Mouse (Mus musculus) liver, embryonic 13.5 days (tissue): ENCODE data around the gene Wdr41. TPM values are rescaled to one million over a fixed set of nuclear protein-coding genes. Genes with fewer than 3 reads are reported as not detected.

Source experiments
- ATAC-seq: fragments of 200-750 bp; cut with Nextera tagmentation; 2 replicates; pipeline ENCODE4 v1.8.0; 2017; ENCODE audit warnings: low read depth, mild to moderate bottlenecking, moderate number of reproducible peaks, moderate library complexity
- DNase-seq: peaks from one replicate; pipeline ENCODE4 v3.0.0; 2022
- H3K27ac ChIP-seq: fragments of 300-500 bp; sonication (generic); 2 replicates; pipeline ENCODE4 v1.5.1; 2015; ENCODE audit warnings: moderate library complexity, mild to moderate bottlenecking, inconsistent platforms
- H3K27me3 ChIP-seq: fragments of 300-500 bp; sonication (generic); 2 replicates; pipeline ENCODE4 v1.6.1; 2015; ENCODE audit warnings: mild to moderate bottlenecking, inconsistent platforms
- H3K36me3 ChIP-seq: fragments of 300-500 bp; sonication (generic); 2 replicates; pipeline ENCODE4 v1.6.1; 2015; ENCODE audit warnings: mild to moderate bottlenecking, inconsistent platforms
- H3K4me1 ChIP-seq: fragments of 300-500 bp; sonication (generic); replicated peaks from 2 replicates; pipeline ENCODE4 v1.6.1; 2015; ENCODE audit warnings: inconsistent platforms
- H3K4me2 ChIP-seq: fragments of 300-500 bp; sonication (generic); 2 replicates; pipeline ENCODE4 v1.6.1; 2015; ENCODE audit warnings: inconsistent platforms, mild to moderate bottlenecking, moderate library complexity
- H3K4me3 ChIP-seq: fragments of 300-500 bp; sonication (generic); replicated peaks from 2 replicates; pipeline ENCODE4 v1.5.1; 2015; ENCODE audit warnings: mild to moderate bottlenecking, inconsistent platforms
- H3K9ac ChIP-seq: fragments of 300-500 bp; sonication (generic); 2 replicates; pipeline ENCODE4 v1.6.1; 2015; ENCODE audit warnings: mild to moderate bottlenecking, inconsistent platforms
- H3K9me3 ChIP-seq: fragments of 300-500 bp; sonication (generic); replicated peaks from 2 replicates; pipeline ENCODE4 v1.6.1; 2016; ENCODE audit warnings: inconsistent platforms
- WGBS: fragments of 180-500 bp; shearing (Covaris S2); methylation state at CpG from one replicate; pipeline ENCODE4 v1.1.7; 2015; ENCODE audit not compliant: insufficient replicate concordance; 5-methylcytosine and 5-hydroxymethylcytosine counted together
- polyA plus RNA-seq: library from polyadenylated mRNA; unstranded; fragments of >200 nt; fragmentation: Nextera tagmentation; extraction: Ambion mirVana; gene quantifications from 2 replicates; pipeline ENCODE4 v1.2.1, GENCODE M21; 2015

Wdr41 gene
- polyA plus RNA-seq, 1 experiment from 2014 or later, result 6.0 TPM

GRCm38 (mm10) chr13:95007281-95007680, 31.1 kb downstream of the Wdr41 start:
- no peaks in the 10 kb centered on the region for H3K36me3 ChIP-seq
- H3K4me1 ChIP-seq, result no peaks in the 10 kb centered on the region
- no peak for ATAC-seq
- no peak overlapping the region for H3K4me3 ChIP-seq
- no peak for DNase-seq
- no peak overlapping the region for H3K27ac ChIP-seq
- H3K4me2 ChIP-seq, result no peak overlapping the region
- H3K9ac ChIP-seq, result no peak overlapping the region
- 50% methylated on average over 8 of the region's 8 CpGs for WGBS
- no peaks in the 10 kb centered on the region for H3K9me3 ChIP-seq
- no peaks in the 10 kb centered on the region for H3K27me3 ChIP-seq

GRCm38 (mm10) chr13:95009261-95009660, 33.1 kb downstream of the Wdr41 start:
- no peaks in the 10 kb centered on the region for H3K9me3 ChIP-seq
- no peak for DNase-seq
- no peak for ATAC-seq
- H3K9ac ChIP-seq, result no peak overlapping the region
- H3K4me1 ChIP-seq, result no peaks in the 10 kb centered on the region
- no peak overlapping the region for H3K4me2 ChIP-seq
- H3K36me3 ChIP-seq, result no peaks in the 10 kb centered on the region
- WGBS, result 80% methylated on average over 7 of the region's 7 CpGs
- no peaks in the 10 kb centered on the region for H3K27me3 ChIP-seq
- no peak overlapping the region for H3K27ac ChIP-seq
- H3K4me3 ChIP-seq, result no peak overlapping the region

GRCm38 (mm10) chr13:95011546-95012257, 35.6 kb downstream of the Wdr41 start:
- 76% methylated on average over 7 of the region's 7 CpGs for WGBS
- no peak for ATAC-seq

GRCm38 (mm10) chr13:95017278-95017677, 41.1 kb downstream of the Wdr41 start:
- ATAC-seq, result no peak
- WGBS, result 80% methylated on average over 6 of the region's 6 CpGs
- no peaks in the 10 kb centered on the region for H3K27me3 ChIP-seq
- H3K36me3 ChIP-seq, result no peaks in the 10 kb centered on the region
- no peak overlapping the region for H3K9ac ChIP-seq
- H3K27ac ChIP-seq, result no peak overlapping the region
- H3K9me3 ChIP-seq, result no peaks in the 10 kb centered on the region
- DNase-seq, result no peak
- no peak overlapping the region for H3K4me3 ChIP-seq
- H3K4me1 ChIP-seq, result no peaks in the 10 kb centered on the region
- no peak overlapping the region for H3K4me2 ChIP-seq

More at GRCm38 (mm10) chr13:95011546-95012257, 35.6 kb downstream of the Wdr41 start:
- Histone ChIP-seq H3K27ac (no peak overlapping the region), H3K4me1 (no peaks in the 10 kb centered on the region), H3K27me3 (no peaks in the 10 kb centered on the region), H3K4me3 (no peak overlapping the region), H3K9me3 (no peaks in the 10 kb centered on the region), H3K36me3 (no peaks in the 10 kb centered on the region), H3K9ac (no peak overlapping the region), H3K4me2 (no peak overlapping the region)
- DNase-seq, result no peak

- Histone ChIP-seq H3K27ac (no peak overlapping the region), H3K4me3 (no peak overlapping the region), H3K9me3 (no peaks in the 10 kb centered on the region), H3K27me3 (no peaks in the 10 kb centered on the region), H3K36me3 (no peaks in the 10 kb centered on the region), H3K4me2 (no peak overlapping the region), H3K4me1 (no peaks in the 10 kb centered on the region), H3K9ac (no peak overlapping the region)
- DNase-seq (no peak), ATAC-seq (no peak)
- WGBS, result 21% methylated on average over 9 of the region's 9 CpGs
These were observed 41.8 kb downstream of the Wdr41 start for GRCm38 (mm10) chr13:95017916-95018315.

GRCm38 (mm10) chr13:95019345-95019744, 43.2 kb downstream of the Wdr41 start:
- no peak overlapping the region for H3K4me2 ChIP-seq
- no peak overlapping the region for H3K27ac ChIP-seq
- no peak for ATAC-seq
- H3K4me1 ChIP-seq, result no peaks in the 10 kb centered on the region
- no peaks in the 10 kb centered on the region for H3K27me3 ChIP-seq
- DNase-seq, result no peak
- no peaks in the 10 kb centered on the region for H3K9me3 ChIP-seq
- WGBS, result 38% methylated on average over 6 of the region's 6 CpGs
- H3K36me3 ChIP-seq, result no peaks in the 10 kb centered on the region
- no peak overlapping the region for H3K9ac ChIP-seq
- H3K4me3 ChIP-seq, result no peak overlapping the region

GRCm38 (mm10) chr13:95020216-95020615, 44.1 kb downstream of the Wdr41 start:
- 70% methylated on average over 6 of the region's 6 CpGs for WGBS
- Histone ChIP-seq H3K36me3 (no peaks in the 10 kb centered on the region), H3K27ac (no peak overlapping the region), H3K4me2 (no peak overlapping the region), H3K4me3 (no peak overlapping the region), H3K9ac (no peak overlapping the region), H3K9me3 (no peaks in the 10 kb centered on the region), H3K4me1 (no peaks in the 10 kb centered on the region), H3K27me3 (no peaks in the 10 kb centered on the region)
- ATAC-seq (no peak), DNase-seq (no peak)

GRCm38 (mm10) chr13:95030828-95031227, 54.7 kb downstream of the Wdr41 start:
- H3K4me3 ChIP-seq, result no peak overlapping the region
- H3K9me3 ChIP-seq, result no peaks in the 10 kb centered on the region
- ATAC-seq, result no peak
- no peak overlapping the region for H3K27ac ChIP-seq
- H3K4me2 ChIP-seq, result no peak overlapping the region
- 71% methylated on average over 6 of the region's 6 CpGs for WGBS
- no peak overlapping the region for H3K9ac ChIP-seq
- no peak for DNase-seq
- H3K27me3 ChIP-seq, result no peaks in the 10 kb centered on the region
- no peaks in the 10 kb centered on the region for H3K4me1 ChIP-seq
- H3K36me3 ChIP-seq, result 0 out of 2 replicates have a peak, but pooled peaks cover 5% of the 10 kb centered on the region

- no peak for DNase-seq
- H3K4me1 ChIP-seq, result no peaks in the 10 kb centered on the region
- H3K36me3 ChIP-seq, result 0 out of 2 replicates have a peak, but pooled peaks cover 5% of the 10 kb centered on the region
- ATAC-seq, result no peak
- H3K9ac ChIP-seq, result no peak overlapping the region
- no peak overlapping the region for H3K4me2 ChIP-seq
- WGBS, result 67% methylated on average over 17 of the region's 17 CpGs
- H3K4me3 ChIP-seq, result no peak overlapping the region
- H3K9me3 ChIP-seq, result no peaks in the 10 kb centered on the region
- no peak overlapping the region for H3K27ac ChIP-seq
- H3K27me3 ChIP-seq, result no peaks in the 10 kb centered on the region
These were observed 56.1 kb downstream of the Wdr41 start for GRCm38 (mm10) chr13:95032127-95032831.

GRCm38 (mm10) chr13:95032973-95033372, 56.8 kb downstream of the Wdr41 start:
- Histone ChIP-seq H3K36me3 (0 out of 2 replicates have a peak, but pooled peaks cover 5% of the 10 kb centered on the region), H3K4me3 (no peak overlapping the region), H3K4me2 (no peak overlapping the region), H3K27me3 (no peaks in the 10 kb centered on the region), H3K4me1 (no peaks in the 10 kb centered on the region), H3K27ac (no peak overlapping the region), H3K9me3 (no peaks in the 10 kb centered on the region), H3K9ac (no peak overlapping the region)
- ATAC-seq (no peak), DNase-seq (no peak)
- 60% methylated on average over 6 of the region's 6 CpGs for WGBS

- no peak for ATAC-seq
These were observed 58.0 kb downstream of the Wdr41 start for GRCm38 (mm10) chr13:95034094-95034493.

GRCm38 (mm10) chr13:95034715-95035114, 58.6 kb downstream of the Wdr41 start:
- WGBS, result 61% methylated on average over 2 of the region's 2 CpGs
- Histone ChIP-seq H3K36me3 (no peaks in the 10 kb centered on the region), H3K4me3 (no peak overlapping the region)

More at GRCm38 (mm10) chr13:95034094-95034493, 58.0 kb downstream of the Wdr41 start:
- H3K4me3 ChIP-seq, result no peak overlapping the region
- no peak overlapping the region for H3K27ac ChIP-seq
- H3K4me2 ChIP-seq, result no peak overlapping the region
- H3K36me3 ChIP-seq, result no peaks in the 10 kb centered on the region
- 47% methylated on average over 9 of the region's 9 CpGs for WGBS
- no peaks in the 10 kb centered on the region for H3K4me1 ChIP-seq
- H3K9me3 ChIP-seq, result no peaks in the 10 kb centered on the region
- H3K9ac ChIP-seq, result no peak overlapping the region
- no peaks in the 10 kb centered on the region for H3K27me3 ChIP-seq
- DNase-seq, result no peak

More at GRCm38 (mm10) chr13:95034715-95035114, 58.6 kb downstream of the Wdr41 start:
- ATAC-seq (no peak), DNase-seq (no peak)
- Histone ChIP-seq H3K9me3 (no peaks in the 10 kb centered on the region), H3K27ac (no peak overlapping the region), H3K27me3 (no peaks in the 10 kb centered on the region), H3K4me1 (no peaks in the 10 kb centered on the region), H3K9ac (no peak overlapping the region), H3K4me2 (no peak overlapping the region)
